Mouse (Mus musculus) liver, postnatal 0 days (tissue): ENCODE data around the gene Zfp809. TPM values are rescaled to one million over a fixed set of nuclear protein-coding genes. Genes with fewer than 3 reads are reported as not detected.

ENCODE experiments used
- ATAC-seq: fragments of 200-750 bp; cut with Nextera tagmentation; 2 replicates; pipeline ENCODE4 v1.8.0; 2017; ENCODE audit warnings: mild to moderate bottlenecking, moderate library complexity
- DNase-seq: peaks from one replicate; pipeline ENCODE4 v3.0.0-alpha.2; 2016
- H3K27ac ChIP-seq: fragments of 300-500 bp; sonication (generic); 2 replicates; pipeline ENCODE4 v1.5.1; 2014; ENCODE audit warnings: antibody characterized with exemption, moderate library complexity, mild to moderate bottlenecking, low read depth
- H3K27me3 ChIP-seq: fragments of 300-500 bp; sonication (generic); 2 replicates; pipeline ENCODE4 v1.6.1; 2014; ENCODE audit warnings: low read length, control low read depth, mixed read lengths; ENCODE audit not compliant: insufficient read depth
- H3K36me3 ChIP-seq: fragments of 300-500 bp; sonication (generic); replicated peaks from 2 replicates; pipeline ENCODE4 v1.6.1; 2014; ENCODE audit warnings: mild to moderate bottlenecking, control low read depth, low read length, moderate library complexity, mixed read lengths; ENCODE audit not compliant: insufficient read depth
- H3K4me1 ChIP-seq: fragments of 300-500 bp; sonication (generic); 2 replicates; pipeline ENCODE4 v1.6.1; 2014; ENCODE audit warnings: antibody characterized with exemption, mild to moderate bottlenecking, control low read depth; ENCODE audit not compliant: insufficient read depth
- H3K4me2 ChIP-seq: fragments of 300-500 bp; sonication (generic); 2 replicates; pipeline ENCODE4 v1.6.1; 2014; ENCODE audit warnings: low read depth, mild to moderate bottlenecking, low read length, moderate library complexity, mixed read lengths
- H3K4me3 ChIP-seq: fragments of 300-500 bp; sonication (generic); 2 replicates; pipeline ENCODE4 v1.5.1; 2014; ENCODE audit warnings: low read depth, low read length
- H3K9ac ChIP-seq: fragments of 300-500 bp; sonication (generic); replicated peaks from 2 replicates; pipeline ENCODE4 v1.6.1; 2014; ENCODE audit warnings: mild to moderate bottlenecking, moderate library complexity
- H3K9me3 ChIP-seq: fragments of 300-500 bp; sonication (generic); 2 replicates; pipeline ENCODE4 v1.6.1; 2016; ENCODE audit warnings: mild to moderate bottlenecking, control low read depth, low read length, mixed read lengths
- CTCF ChIP-seq: sonication (generic); IDR thresholded peaks from 2 replicates; pipeline ENCODE4 v1.5.1; 2016; ENCODE audit warnings: antibody characterized with exemption, low read depth
- EP300 ChIP-seq: IDR thresholded peaks from 2 replicates; pipeline ENCODE4 v1.6.1; 2016; ENCODE audit warnings: antibody characterized with exemption, low read depth, mild to moderate bottlenecking
- WGBS: fragments of 180-500 bp; shearing (Covaris S2); extraction: QIAGEN DNeasy Blood & Tissue Kit; methylation state at CpG from one replicate; pipeline ENCODE4 v1.1.7; 2014; ENCODE audit not compliant: insufficient replicate concordance; 5-methylcytosine and 5-hydroxymethylcytosine counted together
- polyA plus RNA-seq: library from polyadenylated mRNA; unstranded; fragments of >200 nt; fragmentation: Nextera tagmentation; extraction: Ambion mirVana; gene quantifications from 2 replicates; pipeline ENCODE4 v1.2.1, GENCODE M21; 2015

Zfp809 gene
- polyA plus RNA-seq, 1 experiment from 2014 or later = 4.4 TPM

DNA sequence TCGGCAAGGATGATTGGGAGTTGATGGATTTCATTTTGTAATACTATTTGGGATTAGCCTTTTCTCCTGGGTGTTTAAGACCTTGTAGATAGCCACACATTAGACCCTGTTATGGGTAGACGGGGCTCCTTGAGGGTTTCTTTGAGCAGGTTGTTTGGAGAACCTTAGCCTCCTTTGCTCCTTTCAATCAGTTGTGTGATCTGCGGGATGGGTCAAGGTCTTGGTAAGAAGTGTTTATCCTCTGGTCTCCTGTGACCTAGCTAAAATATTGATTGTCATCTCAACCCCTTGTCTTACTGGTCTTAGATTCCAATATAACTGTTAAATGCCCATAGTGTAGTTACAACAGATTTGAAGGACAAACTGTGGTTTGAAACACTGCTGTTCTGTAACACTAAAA, 4.5 kb downstream of the Zfp809 start:
- Histone ChIP-seq H3K27ac (no peak overlapping the region), H3K27me3 (no peaks in the 10 kb centered on the region), H3K9me3 (no peaks in the 10 kb centered on the region), H3K4me1 (peaks cover 9% of the 10 kb centered on the region; the same call in 1 of the 2 replicates), H3K4me3 (no peak overlapping the region), H3K36me3 (peaks cover 6% of the 10 kb centered on the region), H3K4me2 (no peak overlapping the region), H3K9ac (no peak overlapping the region)
- TF ChIP-seq CTCF (no peak), EP300 (no peak)
- DNase-seq (no peak), ATAC-seq (no peak)
- 79% methylated on average over 3 of the region's 3 CpGs for WGBS

DNA sequence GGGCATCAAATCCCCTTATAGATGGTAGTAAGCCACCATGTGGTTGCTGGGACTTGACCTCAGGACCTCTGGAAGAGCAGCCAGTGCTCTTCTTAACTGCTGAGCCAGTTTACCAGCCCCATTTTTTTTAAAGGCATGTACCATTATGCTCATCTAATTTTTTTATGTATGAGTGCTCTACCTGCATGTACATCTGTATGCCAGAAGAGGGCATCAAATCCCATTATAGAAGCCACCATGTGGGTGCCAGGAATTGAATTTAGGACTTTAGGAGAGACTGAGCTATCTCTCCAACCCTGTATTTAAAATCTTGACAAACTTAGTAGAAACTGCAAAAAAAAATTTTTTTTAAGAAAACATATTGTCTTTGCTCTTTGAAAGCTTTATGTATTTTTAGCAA, 5.0 kb downstream of the Zfp809 start:
- H3K4me3 ChIP-seq = no peak overlapping the region
- no peak overlapping the region for H3K4me2 ChIP-seq
- DNase-seq (no peak), ATAC-seq (no peak)
- peak; percentile 52 for TF ChIP-seq CTCF
- no peak for TF ChIP-seq EP300
- peaks cover 9% of the 10 kb centered on the region; the same call in 1 of the 2 replicates for H3K4me1 ChIP-seq
- peaks cover 8% of the 10 kb centered on the region for H3K36me3 ChIP-seq
- no peak overlapping the region for H3K9ac ChIP-seq
- no peaks in the 10 kb centered on the region for H3K9me3 ChIP-seq
- H3K27me3 ChIP-seq = no peaks in the 10 kb centered on the region
- no peak overlapping the region for H3K27ac ChIP-seq

- no peak for TF ChIP-seq EP300
- no peak for TF ChIP-seq CTCF
- Histone ChIP-seq H3K27ac (no peak overlapping the region), H3K9me3 (peaks cover 10% of the 10 kb centered on the region), H3K9ac (no peak overlapping the region), H3K4me2 (no peak overlapping the region), H3K27me3 (no peaks in the 10 kb centered on the region), H3K4me3 (no peak overlapping the region), H3K36me3 (peaks cover 63% of the 10 kb centered on the region), H3K4me1 (no peaks in the 10 kb centered on the region)
- ATAC-seq (no peak), DNase-seq (no peak)
- 95% methylated on average over 4 of the region's 4 CpGs for WGBS
These were observed 14.5 kb downstream of the Zfp809 start for GRCm38 (mm10) chr9:22240001-22240400.

GRCm38 (mm10) chr9:22244242-22244641, 18.7 kb downstream of the Zfp809 start:
- DNase-seq (no peak), ATAC-seq (no peak)
- H3K4me1 ChIP-seq = no peaks in the 10 kb centered on the region
- H3K4me2 ChIP-seq = no peak overlapping the region
- peaks cover 21% of the 10 kb centered on the region for H3K9me3 ChIP-seq
- H3K9ac ChIP-seq = no peak overlapping the region
- H3K4me3 ChIP-seq = no peak overlapping the region
- 85% methylated on average over 2 of the region's 2 CpGs for WGBS
- peaks cover 33% of the 10 kb centered on the region for H3K36me3 ChIP-seq
- TF ChIP-seq CTCF (no peak), EP300 (no peak)
- H3K27ac ChIP-seq = no peak overlapping the region
- H3K27me3 ChIP-seq = no peaks in the 10 kb centered on the region

DNA sequence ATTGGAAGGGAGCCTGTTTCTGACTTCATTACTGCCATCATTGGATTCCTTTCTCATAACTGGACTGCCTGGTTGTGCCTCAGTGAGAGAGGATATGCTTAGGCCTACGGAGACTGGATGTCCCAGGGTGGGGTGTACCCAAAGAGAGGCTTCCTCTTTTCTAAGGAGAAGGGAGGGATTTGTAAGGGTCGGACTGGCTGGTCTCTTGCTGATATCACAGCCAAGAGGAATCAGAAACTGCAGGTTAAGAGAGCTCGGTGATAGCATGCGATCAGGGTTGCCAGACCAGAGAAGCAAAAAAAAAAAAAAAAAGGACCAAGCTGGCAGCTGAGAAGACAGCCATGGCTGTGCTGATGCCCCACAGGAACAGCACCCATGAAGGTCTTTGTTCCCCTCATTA, 31.1 kb downstream of the Zfp809 start:
- Histone ChIP-seq H3K4me3 (no peak overlapping the region), H3K4me2 (no peak overlapping the region), H3K27me3 (no peaks in the 10 kb centered on the region), H3K27ac (no peak overlapping the region), H3K36me3 (peaks cover 20% of the 10 kb centered on the region), H3K9ac (no peak overlapping the region), H3K9me3 (peaks cover 4% of the 10 kb centered on the region; the same call in 1 of the 2 replicates), H3K4me1 (0 out of 2 replicates have a peak, but pooled peaks cover 2% of the 10 kb centered on the region)
- no peak for DNase-seq
- 63% methylated on average over 4 of the region's 4 CpGs for WGBS
- no peak for ATAC-seq
- TF ChIP-seq CTCF = no peak

DNA sequence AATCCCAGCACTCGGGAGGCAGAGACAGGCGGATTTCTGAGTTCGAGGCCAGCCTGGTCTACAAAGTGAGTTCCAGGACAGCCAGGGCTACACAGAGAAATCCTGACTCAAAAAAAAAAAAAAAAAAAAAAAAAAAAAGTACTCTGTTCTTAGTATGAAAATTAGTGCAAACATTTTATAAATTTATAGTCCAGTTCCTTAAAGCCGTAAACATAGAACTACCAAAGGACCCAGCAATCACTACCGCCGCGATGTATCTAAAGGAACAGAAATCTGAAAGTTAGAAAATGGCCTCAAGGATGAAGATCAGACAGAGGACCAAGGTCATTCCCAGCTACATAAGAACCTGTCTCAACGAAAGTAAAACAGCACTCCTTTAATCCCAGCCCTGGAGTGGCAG, 33.3 kb downstream of the Zfp809 start:
- H3K9ac ChIP-seq = peak overlapping the region; percentile 79
- no peak for DNase-seq
- ATAC-seq = no peak

More for the DNA sequence above, 33.3 kb downstream of the Zfp809 start:
- Histone ChIP-seq H3K4me3 (peak overlapping the region; percentile 71), H3K4me2 (peak overlapping the region; percentile 92), H3K9me3 (peaks cover 2% of the 10 kb centered on the region; the same call in 1 of the 2 replicates), H3K27me3 (no peaks in the 10 kb centered on the region), H3K4me1 (0 out of 2 replicates have a peak, but pooled peaks cover 2% of the 10 kb centered on the region), H3K27ac (no peak overlapping the region), H3K36me3 (peaks cover 5% of the 10 kb centered on the region)
- WGBS = 77% methylated on average over 8 of the region's 8 CpGs
- no peak for TF ChIP-seq EP300
- TF ChIP-seq CTCF = no peak
